Mouse (Mus musculus): ENCODE measurements around the gene Atg7.

- TF ChIP-seq CTCF (IDR thresholded peaks at IDR 0.05; ENCODE audit: low read depth, low read length), result no peak
- TF ChIP-seq POLR2A (IDR thresholded peaks at IDR 0.05; ENCODE audit: extremely low read depth, insufficient read depth, low read length), result no peak
Observed at GRCm38 (mm10) chr6:114878841-114879520, 236.1 kb downstream of the Atg7 start.
